Mouse (Mus musculus) stomach, postnatal 0 days (tissue): ENCODE data around the gene Scgb1c1. TPM values are rescaled to one million over a fixed set of nuclear protein-coding genes. Genes with fewer than 3 reads are reported as not detected.

Experiments
- ATAC-seq: fragments of 200-750 bp; cut with Nextera tagmentation; 2 replicates; pipeline ENCODE4 v1.8.0; 2017; ENCODE audit not compliant: low FRiP score, low TSS enrichment
- DNase-seq: peaks from one replicate; pipeline ENCODE4 v3.0.0-alpha.2; 2016; ENCODE audit warnings: low spot score
- H3K27ac ChIP-seq: fragments of 300-500 bp; sonication (generic); replicated peaks from 2 replicates; pipeline ENCODE4 v1.5.1; 2014; ENCODE audit warnings: mild to moderate bottlenecking, control low read depth
- H3K27me3 ChIP-seq: fragments of 300-500 bp; sonication (generic); 2 replicates; pipeline ENCODE4 v1.6.1; 2014; ENCODE audit warnings: low read length; ENCODE audit not compliant: control insufficient read depth, insufficient read depth
- H3K36me3 ChIP-seq: fragments of 300-500 bp; sonication (generic); 2 replicates; pipeline ENCODE4 v1.6.1; 2014; ENCODE audit warnings: low read length, mixed read lengths; ENCODE audit not compliant: control insufficient read depth, insufficient read depth
- H3K4me1 ChIP-seq: fragments of 300-500 bp; sonication (generic); replicated peaks from 2 replicates; pipeline ENCODE4 v1.6.1; 2014; ENCODE audit warnings: antibody characterized with exemption; ENCODE audit not compliant: control insufficient read depth, insufficient read depth
- H3K4me2 ChIP-seq: fragments of 300-500 bp; sonication (generic); replicated peaks from 2 replicates; pipeline ENCODE4 v1.6.1; 2014; ENCODE audit warnings: low read depth, mild to moderate bottlenecking, control low read depth, moderate library complexity
- H3K4me3 ChIP-seq: fragments of 300-500 bp; sonication (generic); 2 replicates; pipeline ENCODE4 v1.5.1; 2014; ENCODE audit warnings: low read depth, low read length, control low read depth
- H3K9ac ChIP-seq: fragments of 300-500 bp; sonication (generic); 2 replicates; pipeline ENCODE4 v1.6.1; 2014; ENCODE audit warnings: mild to moderate bottlenecking, low read length, control low read depth, mixed read lengths
- H3K9me3 ChIP-seq: fragments of 300-500 bp; sonication (generic); 2 replicates; pipeline ENCODE4 v1.6.1; 2016; ENCODE audit warnings: low read length; ENCODE audit not compliant: control insufficient read depth
- CTCF ChIP-seq: IDR thresholded peaks from 2 replicates; pipeline ENCODE4 v1.5.1; 2016; ENCODE audit warnings: antibody characterized with exemption, low read depth, mild to moderate bottlenecking, moderate library complexity
- EP300 ChIP-seq: optimal IDR thresholded peaks from 2 replicates; pipeline ENCODE3; 2016; ENCODE audit warnings: antibody characterized with exemption
- WGBS: fragments of 180-500 bp; shearing (Covaris S2); extraction: QIAGEN DNeasy Blood & Tissue Kit; methylation state at CpG from one replicate; pipeline ENCODE4 v1.1.7; 2014; 5-methylcytosine and 5-hydroxymethylcytosine counted together
- polyA plus RNA-seq: library from polyadenylated mRNA; unstranded; fragments of >200 nt; fragmentation: Nextera tagmentation; extraction: Ambion mirVana; gene quantifications from 2 replicates; pipeline ENCODE4 v1.2.1, GENCODE M21; 2015

The Scgb1c1 gene
- polyA plus RNA-seq, 1 experiment from 2014 or later: not detected

DNA sequence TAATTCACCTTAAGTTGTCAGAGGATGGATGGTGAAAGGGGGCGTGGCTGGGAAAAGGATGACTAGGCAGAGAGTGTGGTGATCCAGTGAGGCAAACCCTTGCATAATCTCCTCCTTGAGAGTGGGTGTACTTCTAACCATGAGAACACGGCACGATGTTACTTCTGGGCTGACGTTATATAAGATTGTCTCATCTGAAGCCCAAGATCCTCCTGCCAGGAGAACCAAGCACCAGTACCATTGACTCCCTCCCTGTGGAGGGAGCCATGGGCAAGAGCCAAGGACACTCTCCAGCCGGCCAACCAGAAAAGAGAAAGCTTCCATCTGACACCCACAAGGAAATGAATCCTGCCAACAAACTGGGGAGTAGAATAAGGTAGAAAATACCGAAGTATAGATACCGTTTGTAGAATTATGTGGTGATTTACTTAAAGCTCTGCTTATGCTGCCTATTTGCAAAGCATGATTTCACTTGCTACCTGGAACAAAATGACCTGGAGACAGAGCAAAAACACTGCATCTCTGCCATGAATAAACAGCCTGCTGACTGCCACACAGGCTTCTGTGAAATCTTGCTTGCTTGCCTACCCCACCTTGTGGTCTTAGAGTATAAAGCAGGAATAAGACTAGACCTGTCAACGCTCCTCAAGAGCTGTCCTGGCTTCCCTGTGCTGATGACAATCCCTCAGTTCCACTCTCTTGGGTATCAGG lies 17.0 kb upstream of the Scgb1c1 start:
- no peak overlapping the region for H3K9ac ChIP-seq
- DNase-seq (no peak), ATAC-seq (peak; percentile 67)
- no peaks in the 10 kb centered on the region for H3K4me1 ChIP-seq
- WGBS: 21% methylated on average over 8 of the region's 8 CpGs
- no peaks in the 10 kb centered on the region for H3K9me3 ChIP-seq
- TF ChIP-seq EP300 (no peak), CTCF (peak; percentile 76)
- no peak overlapping the region for H3K4me2 ChIP-seq
- H3K27me3 ChIP-seq: no peaks in the 10 kb centered on the region
- no peak overlapping the region for H3K4me3 ChIP-seq
- no peak overlapping the region for H3K27ac ChIP-seq
- H3K36me3 ChIP-seq: no peaks in the 10 kb centered on the region

- Histone ChIP-seq H3K4me3 (no peak overlapping the region), H3K36me3 (no peaks in the 10 kb centered on the region), H3K27ac (no peak overlapping the region), H3K4me1 (no peaks in the 10 kb centered on the region), H3K9me3 (no peaks in the 10 kb centered on the region), H3K4me2 (no peak overlapping the region), H3K27me3 (no peaks in the 10 kb centered on the region), H3K9ac (no peak overlapping the region)
- TF ChIP-seq CTCF (no peak), EP300 (no peak)
- 45% methylated on average over 6 of the region's 6 CpGs for WGBS
- ATAC-seq: no peak
- DNase-seq: no peak
Measured at GRCm38 (mm10) chr7:140831447-140831846, 13.9 kb upstream of the Scgb1c1 start.

- 81% methylated on average over 4 of the region's 4 CpGs for WGBS
Measured at GRCm38 (mm10) chr7:140833341-140833740, 12.0 kb upstream of the Scgb1c1 start.

DNA sequence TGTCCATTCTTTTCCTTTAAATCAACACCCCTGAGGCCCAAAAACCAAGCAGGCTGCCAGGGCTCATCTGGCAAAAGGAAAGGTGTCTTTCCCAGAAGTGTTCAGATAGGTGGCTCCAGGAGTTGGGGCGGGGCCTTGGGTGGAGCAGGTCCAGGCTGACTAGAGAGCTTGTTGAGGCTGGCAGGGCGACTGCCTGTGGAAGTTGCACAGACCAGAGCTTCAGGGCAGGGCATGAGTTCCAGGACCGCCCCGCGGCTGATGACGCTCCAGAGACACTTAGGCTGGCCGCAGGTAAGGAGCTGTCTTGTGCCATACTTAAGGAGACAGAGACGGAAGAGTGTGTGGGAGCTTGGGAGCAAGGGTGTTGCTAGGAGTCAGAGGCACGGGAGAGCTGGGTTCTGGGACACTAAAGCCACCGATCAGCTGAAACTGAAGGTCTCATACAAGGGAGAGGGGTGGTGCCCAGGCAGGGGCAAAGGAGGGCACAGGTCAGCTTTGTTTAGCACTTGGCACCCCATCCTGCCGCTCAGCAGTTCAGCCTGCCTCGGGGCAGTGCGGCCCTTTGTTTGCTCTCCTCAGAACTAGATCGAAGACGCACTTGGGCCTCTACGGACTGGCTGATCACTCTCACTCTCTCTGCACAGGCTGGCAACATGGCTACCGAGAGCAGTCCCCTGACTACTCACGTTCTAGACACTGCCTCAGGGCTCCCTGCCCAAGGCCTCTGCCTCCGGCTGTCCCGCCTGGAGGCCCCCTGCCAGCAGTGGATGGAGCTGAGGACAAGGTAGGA lies 10.2 kb upstream of the Scgb1c1 start, which contains the start of gene Urah:
Urah (plus strand) TSS at position 51 of the 790 bp plus-strand sequence.
- H3K4me1 ChIP-seq: no peaks in the 10 kb centered on the region
- H3K4me2 ChIP-seq: peak within 1 kb of the TSS; percentile 42
- DNase-seq: peak; percentile 65
- H3K4me3 ChIP-seq: peak within 1 kb of the TSS; percentile 12; the same call in 1 of the 2 replicates
- no peaks in the 10 kb centered on the region for H3K9me3 ChIP-seq
- no peaks in the 10 kb centered on the region for H3K36me3 ChIP-seq
- 0 out of 2 replicates have a peak within 1 kb of the TSS, but pooled peaks have one; percentile 31 for H3K9ac ChIP-seq
- peak; percentile 87 for ATAC-seq
- no peaks in the 10 kb centered on the region for H3K27me3 ChIP-seq
- H3K27ac ChIP-seq: peak within 1 kb of the TSS; percentile 30; the same call in 1 of the 2 replicates
- WGBS: 27% methylated on average over 20 of the region's 20 CpGs
- no peak for TF ChIP-seq CTCF
- TF ChIP-seq EP300: no peak

More at GRCm38 (mm10) chr7:140833341-140833740, 12.0 kb upstream of the Scgb1c1 start:
- no peak for ATAC-seq
- Histone ChIP-seq H3K36me3 (no peaks in the 10 kb centered on the region), H3K4me3 (no peak overlapping the region), H3K27ac (no peak overlapping the region), H3K4me1 (no peaks in the 10 kb centered on the region), H3K9ac (no peak overlapping the region), H3K9me3 (no peaks in the 10 kb centered on the region), H3K27me3 (no peaks in the 10 kb centered on the region), H3K4me2 (no peak overlapping the region)
- no peak for TF ChIP-seq CTCF
- DNase-seq: no peak

DNA sequence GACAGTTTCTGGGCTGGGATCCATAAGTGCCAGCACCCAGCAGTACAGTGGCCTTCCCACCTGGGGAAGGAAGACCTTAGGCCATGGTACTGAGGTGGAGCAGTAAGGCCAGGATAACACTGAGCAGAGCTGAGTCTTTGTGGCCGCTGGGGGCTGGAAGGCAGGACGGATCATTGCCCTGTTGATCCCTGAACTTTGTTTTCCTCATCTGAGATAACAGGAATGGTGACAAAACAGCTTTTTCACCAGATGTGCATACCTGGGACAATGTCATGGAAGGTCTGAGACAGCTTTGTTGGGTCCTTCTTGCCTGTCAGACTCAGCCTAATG lies 9.6 kb upstream of the Scgb1c1 start:
- WGBS: 82% methylated on average over 2 of the region's 2 CpGs
- Histone ChIP-seq H3K9ac (0 out of 2 replicates have a peak overlapping the region, but pooled peaks have one; percentile 31), H3K27me3 (no peaks in the 10 kb centered on the region), H3K27ac (no peak overlapping the region), H3K4me3 (peak overlapping the region; percentile 12; the same call in 1 of the 2 replicates), H3K4me1 (no peaks in the 10 kb centered on the region), H3K36me3 (no peaks in the 10 kb centered on the region), H3K4me2 (peak overlapping the region; percentile 42), H3K9me3 (no peaks in the 10 kb centered on the region)
- ATAC-seq (0 out of 2 replicates have a peak, but pooled peaks have one; percentile 11), DNase-seq (no peak)
- TF ChIP-seq CTCF (no peak), EP300 (no peak)
